Mouse (Mus musculus): Measurements from ENCODE around the gene Ppp6r3. TPM values are rescaled to one million over a fixed set of nuclear protein-coding genes. Genes with fewer than 3 reads are reported as not detected.

Gene Ppp6r3
- total and polyA plus RNA-seq, 2 experiments from 2014 or later = 32.3 to 111 TPM

DNA sequence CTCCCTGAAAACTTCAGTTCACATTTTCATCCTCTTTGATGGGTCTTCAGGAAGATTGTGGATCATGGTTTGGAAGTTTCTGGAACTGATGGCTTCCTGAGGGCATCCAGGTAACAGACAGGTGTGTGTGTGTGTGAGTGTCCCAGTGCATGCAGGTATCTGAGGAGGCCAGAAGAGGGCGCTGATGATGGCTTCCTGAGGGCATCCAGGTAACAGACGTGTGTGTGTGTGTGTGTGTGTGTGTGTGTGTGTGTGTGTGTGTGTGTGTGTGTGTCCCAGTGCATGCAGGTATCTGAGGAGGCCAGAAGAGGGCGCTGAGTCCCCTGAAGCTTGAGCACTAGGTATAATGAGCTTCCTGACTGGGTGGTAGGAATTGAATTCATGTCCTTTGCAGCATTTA lies 128.2 kb downstream of the Ppp6r3 start:
- Histone ChIP-seq H3K4me2 (ENCODE audit: low read depth, low read length, poor library complexity, severe bottlenecking) (no peak overlapping the region), H3K9ac (replicated peaks; ENCODE audit: low read length, poor library complexity, severe bottlenecking) (no peak overlapping the region), H3K27me3 (ENCODE audit: insufficient read depth, low read length) (no peaks in the 10 kb centered on the region), H3K4me3 (ENCODE audit: low read depth, low read length) (no peak overlapping the region), H3K9me3 (ENCODE audit: low read length) (no peaks in the 10 kb centered on the region), H3K36me3 (ENCODE audit: insufficient read depth, low read length) (no peaks in the 10 kb centered on the region), H3K4me1 (ENCODE audit: insufficient read depth, low read length) (no peaks in the 10 kb centered on the region; the same call in 1 of the 2 replicates), H3K27ac (ENCODE audit: low read depth, low read length) (no peak overlapping the region)
- ATAC-seq (ENCODE audit: low FRiP score) = no peak
- DNase-seq (ENCODE audit: low spot score) = no peak
- 62% methylated on average over 3 of the region's 3 CpGs for WGBS
- peak; percentile 30; the same call in 1 of the 2 replicates for TF ChIP-seq CTCF (IDR thresholded peaks at IDR 0.05)

- Histone ChIP-seq H3K4me1 (ENCODE audit: insufficient read depth, low read length) (no peaks in the 10 kb centered on the region), H3K9me3 (ENCODE audit: low read length) (no peaks in the 10 kb centered on the region), H3K4me2 (ENCODE audit: low read depth, low read length, poor library complexity, severe bottlenecking) (no peak overlapping the region), H3K27ac (ENCODE audit: low read depth, low read length) (no peak overlapping the region), H3K4me3 (ENCODE audit: low read depth, low read length) (no peak overlapping the region), H3K9ac (replicated peaks; ENCODE audit: low read length, poor library complexity, severe bottlenecking) (no peak overlapping the region), H3K36me3 (ENCODE audit: insufficient read depth, low read length) (no peaks in the 10 kb centered on the region), H3K27me3 (ENCODE audit: insufficient read depth, low read length) (no peaks in the 10 kb centered on the region)
- DNase-seq (ENCODE audit: low spot score) (peak; percentile 37), ATAC-seq (ENCODE audit: low FRiP score) (no peak)
- TF ChIP-seq CTCF (IDR thresholded peaks at IDR 0.05) = no peak
- WGBS = 61% methylated on average over 10 of the region's 10 CpGs
Measured at GRCm38 (mm10) chr19:3441092-3441491, 134.5 kb downstream of the Ppp6r3 start.

DNA sequence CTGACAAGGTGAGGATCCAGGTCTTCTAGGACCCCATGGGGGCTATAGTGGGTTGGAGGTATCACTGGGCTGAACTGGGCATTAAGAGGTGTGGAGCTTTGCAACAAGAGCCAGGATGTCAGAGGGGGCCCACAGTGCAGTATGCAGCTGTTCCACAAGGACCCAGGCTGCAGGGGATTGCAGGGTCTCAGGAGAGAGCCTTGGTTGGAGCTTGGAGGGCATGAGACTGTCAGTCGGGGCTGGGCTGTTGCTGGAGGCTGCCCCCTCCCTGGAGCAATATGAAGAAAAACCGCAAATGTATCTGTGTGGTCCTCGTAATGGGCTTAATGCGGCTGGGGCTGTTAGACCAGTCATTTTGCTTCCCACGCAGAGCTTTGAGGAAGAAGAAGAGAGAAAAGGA lies 134.9 kb downstream of the Ppp6r3 start:
- no peak overlapping the region for H3K9ac ChIP-seq (replicated peaks; ENCODE audit: low read length, poor library complexity, severe bottlenecking)
- H3K27me3 ChIP-seq (ENCODE audit: insufficient read depth, low read length) = no peaks in the 10 kb centered on the region
- no peak overlapping the region for H3K27ac ChIP-seq (ENCODE audit: low read depth, low read length)
- H3K9me3 ChIP-seq (ENCODE audit: low read length) = no peaks in the 10 kb centered on the region
- DNase-seq (ENCODE audit: low spot score) = no peak
- H3K36me3 ChIP-seq (ENCODE audit: insufficient read depth, low read length) = no peaks in the 10 kb centered on the region
- H3K4me1 ChIP-seq (ENCODE audit: insufficient read depth, low read length) = no peaks in the 10 kb centered on the region
- no peak overlapping the region for H3K4me2 ChIP-seq (ENCODE audit: low read depth, low read length, poor library complexity, severe bottlenecking)
- WGBS = 68% methylated on average over 5 of the region's 5 CpGs
- no peak overlapping the region for H3K4me3 ChIP-seq (ENCODE audit: low read depth, low read length)
- TF ChIP-seq CTCF (IDR thresholded peaks at IDR 0.05) = no peak
- no peak for ATAC-seq (ENCODE audit: low FRiP score)

DNA sequence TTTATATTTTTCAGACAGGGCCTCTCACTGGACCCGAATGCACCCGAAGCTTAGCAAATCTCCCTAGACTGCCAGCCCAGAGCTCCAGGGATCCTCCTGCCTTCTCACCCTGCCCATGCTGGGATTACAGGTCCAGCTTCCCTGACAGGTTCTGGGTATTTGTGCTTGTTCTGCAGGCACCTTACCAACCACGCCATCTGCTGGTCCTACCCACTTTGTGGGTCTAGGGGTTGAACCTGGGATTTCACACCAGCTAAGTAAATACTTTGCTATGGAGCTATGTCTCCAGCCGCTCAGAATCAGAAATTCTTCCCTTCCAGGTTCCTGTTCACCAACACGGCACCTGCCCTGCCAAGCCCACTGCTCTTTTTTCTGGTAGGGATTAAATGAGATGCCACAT lies 137.6 kb downstream of the Ppp6r3 start:
- Histone ChIP-seq H3K4me3 (ENCODE audit: low read depth, low read length) (no peak overlapping the region), H3K27ac (ENCODE audit: low read depth, low read length) (no peak overlapping the region), H3K36me3 (ENCODE audit: insufficient read depth, low read length) (no peaks in the 10 kb centered on the region), H3K9me3 (ENCODE audit: low read length) (no peaks in the 10 kb centered on the region), H3K4me2 (ENCODE audit: low read depth, low read length, poor library complexity, severe bottlenecking) (no peak overlapping the region), H3K9ac (replicated peaks; ENCODE audit: low read length, poor library complexity, severe bottlenecking) (no peak overlapping the region), H3K27me3 (ENCODE audit: insufficient read depth, low read length) (no peaks in the 10 kb centered on the region), H3K4me1 (ENCODE audit: insufficient read depth, low read length) (no peaks in the 10 kb centered on the region)
- no peak; the same call in 1 of the 2 replicates for TF ChIP-seq CTCF (IDR thresholded peaks at IDR 0.05)
- ATAC-seq (ENCODE audit: low FRiP score) = no peak
- 74% methylated on average over 5 of the region's 5 CpGs for WGBS
- no peak for DNase-seq (ENCODE audit: low spot score)

DNA sequence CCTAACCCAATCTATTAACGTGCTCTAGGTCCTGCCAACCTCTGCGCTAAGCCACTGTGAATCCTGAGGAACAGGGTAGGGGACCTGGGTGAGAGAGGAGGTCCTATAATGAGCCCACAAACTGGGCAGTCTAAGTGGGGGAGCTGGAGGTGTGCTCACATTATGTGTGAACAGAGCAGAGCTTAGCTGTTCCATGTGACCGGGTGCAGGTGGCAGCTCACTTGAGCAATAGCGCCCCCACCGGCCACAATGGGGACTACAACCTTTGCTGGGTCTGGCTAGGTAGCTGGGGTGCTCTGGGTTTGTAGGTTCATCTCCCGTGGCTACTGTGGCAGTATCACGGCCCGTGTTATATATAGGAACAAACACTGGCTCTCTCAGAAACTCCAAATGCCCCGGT lies 138.7 kb downstream of the Ppp6r3 start:
- H3K9me3 ChIP-seq (ENCODE audit: low read length) = no peaks in the 10 kb centered on the region
- no peak overlapping the region for H3K9ac ChIP-seq (replicated peaks; ENCODE audit: low read length, poor library complexity, severe bottlenecking)
- peak; percentile 38 for TF ChIP-seq CTCF (IDR thresholded peaks at IDR 0.05)
- no peak overlapping the region for H3K4me2 ChIP-seq (ENCODE audit: low read depth, low read length, poor library complexity, severe bottlenecking)
- no peaks in the 10 kb centered on the region for H3K27me3 ChIP-seq (ENCODE audit: insufficient read depth, low read length)
- DNase-seq (ENCODE audit: low spot score) (no peak), ATAC-seq (ENCODE audit: low FRiP score) (no peak)
- 57% methylated on average over 9 of the region's 9 CpGs for WGBS
- H3K36me3 ChIP-seq (ENCODE audit: insufficient read depth, low read length) = no peaks in the 10 kb centered on the region
- H3K4me1 ChIP-seq (ENCODE audit: insufficient read depth, low read length) = no peaks in the 10 kb centered on the region
- H3K4me3 ChIP-seq (ENCODE audit: low read depth, low read length) = no peak overlapping the region
- no peak overlapping the region for H3K27ac ChIP-seq (ENCODE audit: low read depth, low read length)

DNA sequence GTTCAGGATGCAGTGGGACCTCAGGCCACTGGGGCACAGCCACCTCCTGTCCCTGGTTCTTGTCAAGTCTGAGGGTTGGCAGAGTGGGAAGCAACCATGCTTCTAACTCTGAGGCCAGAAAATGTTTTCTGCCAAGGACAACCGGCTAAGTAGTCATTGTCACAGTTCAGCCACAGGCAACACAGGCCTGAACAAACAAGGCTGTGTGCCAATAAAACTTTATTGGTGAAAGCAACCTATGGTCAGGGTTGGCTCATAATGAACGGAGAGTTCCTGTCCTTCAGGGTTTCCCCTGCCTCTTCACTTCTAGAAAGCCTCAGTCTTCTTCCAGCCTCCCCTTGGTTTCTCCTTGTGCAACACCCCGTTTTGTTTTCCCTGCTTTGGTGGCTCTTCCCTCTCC lies 139.7 kb downstream of the Ppp6r3 start:
- Histone ChIP-seq H3K4me3 (ENCODE audit: low read depth, low read length) (no peak overlapping the region), H3K9me3 (ENCODE audit: low read length) (no peaks in the 10 kb centered on the region), H3K9ac (replicated peaks; ENCODE audit: low read length, poor library complexity, severe bottlenecking) (no peak overlapping the region), H3K27ac (ENCODE audit: low read depth, low read length) (no peak overlapping the region), H3K36me3 (ENCODE audit: insufficient read depth, low read length) (no peaks in the 10 kb centered on the region), H3K4me2 (ENCODE audit: low read depth, low read length, poor library complexity, severe bottlenecking) (no peak overlapping the region), H3K4me1 (ENCODE audit: insufficient read depth, low read length) (no peaks in the 10 kb centered on the region), H3K27me3 (ENCODE audit: insufficient read depth, low read length) (no peaks in the 10 kb centered on the region)
- DNase-seq (ENCODE audit: low spot score) (no peak), ATAC-seq (ENCODE audit: low FRiP score) (no peak)
- 74% methylated on average over 3 of the region's 3 CpGs for WGBS
- no peak for TF ChIP-seq CTCF (IDR thresholded peaks at IDR 0.05)

Data from midbrain, postnatal 0 days (tissue).